8 mouse cellular contexts compared by ENCODE assay signal in the genomic region with DNA sequence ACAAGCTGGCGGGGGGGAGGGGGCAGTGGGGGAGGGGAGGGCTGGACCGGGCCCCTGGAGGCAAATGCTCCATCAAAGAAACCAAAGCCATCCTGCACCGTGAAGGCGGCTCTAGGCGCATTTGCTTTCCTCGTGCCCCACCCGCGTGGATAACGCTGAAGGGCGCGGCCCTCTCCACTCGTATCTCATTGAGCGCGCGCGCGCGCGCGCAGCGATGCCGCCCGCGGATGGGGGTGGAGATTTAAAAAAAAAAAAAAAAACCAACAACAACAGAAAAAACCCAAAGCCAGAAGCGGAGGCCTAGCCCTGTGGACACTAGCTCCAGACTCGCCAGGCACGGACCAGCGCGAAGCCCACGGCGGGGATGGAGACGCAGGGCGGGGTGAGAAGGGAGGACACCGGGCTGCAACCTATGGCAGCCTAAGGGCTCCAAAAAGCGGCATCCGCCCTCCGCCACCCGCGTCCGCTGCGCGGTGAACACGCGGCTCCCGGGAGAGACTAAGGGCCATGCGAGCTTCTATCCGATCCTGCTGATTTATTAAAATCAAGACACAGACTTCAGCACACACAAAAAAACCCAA. TPM values are rescaled to one million over a fixed set of nuclear protein-coding genes. Genes with fewer than 3 reads are reported as not detected.
A peak's percentile ranks its signal among the peaks of the same experiment; 100 is the strongest.
DNase-seq lines count a peak whose midpoint lies in the region; ATAC-seq and TF ChIP-seq lines count a peak whose summit lies in the region.

No protein-coding gene starts in this region.

- H3K36me3 ChIP-seq in liver, adult 2 months (ENCODE audit: control insufficient read depth, insufficient read depth, low read length): no peaks in the 10 kb centered on the region
- peaks cover 2% of the 10 kb centered on the region; the same call in 1 of the 2 replicates for H3K36me3 ChIP-seq in neural tube, embryonic 11.5 days (ENCODE audit: control insufficient read depth, insufficient read depth, low read length)

- H3K9me3 ChIP-seq in neural tube, embryonic 11.5 days (ENCODE audit: control insufficient read depth, low read length): no peaks in the 10 kb centered on the region

- TF ChIP-seq CTCF in cortical plate, adult 2 months (IDR thresholded peaks at IDR 0.05; ENCODE audit: extremely low read depth, insufficient read depth, low read length): no peak
- no peak for TF ChIP-seq CTCF in liver, adult 2 months (IDR thresholded peaks at IDR 0.05; ENCODE audit: low read depth, low read length)

- TF ChIP-seq POLR2A in cortical plate, adult 2 months (IDR thresholded peaks at IDR 0.05; ENCODE audit: extremely low read depth, insufficient read depth, low read length): peak; percentile 38; the same call in 1 of the 2 replicates
- no peak for TF ChIP-seq POLR2A in liver, adult 2 months (IDR thresholded peaks at IDR 0.05; ENCODE audit: extremely low read depth, insufficient read depth, low read length)

- no peaks in the 10 kb centered on the region for H3K79me2 ChIP-seq in liver, adult 2 months (ENCODE audit: control insufficient read depth, insufficient read depth, low read length)

- peak overlapping the region; percentile 41 for H3K27ac ChIP-seq in cortical plate, adult 2 months (ENCODE audit: insufficient read depth, low read length)
- H3K27ac ChIP-seq in liver, adult 2 months (replicated peaks; ENCODE audit: insufficient read depth, low read depth, low read length): no peak overlapping the region
- peak overlapping the region; percentile 93 for H3K27ac ChIP-seq in neural tube, embryonic 11.5 days (ENCODE audit: low read depth, low read length)

- H3K4me2 ChIP-seq in neural tube, embryonic 11.5 days (ENCODE audit: low read depth): peak overlapping the region; percentile 46

- ATAC-seq in cerebellum, adult (ENCODE audit: insufficient number of reproducible peaks, low FRiP score, low TSS enrichment): 0 out of 2 replicates have a peak, but pooled peaks have one; percentile 34
- no peak for ATAC-seq in neural tube, embryonic 11.5 days (ENCODE audit: insufficient read depth, low FRiP score, low TSS enrichment)
- ATAC-seq in activated CD4-positive, CD25-positive, alpha-beta regulatory T cell, adult 4 months: no peak

- H3K9ac ChIP-seq in liver, adult 2 months (ENCODE audit: low read depth, low read length): peak overlapping the region; percentile 35; the same call in 1 of the 2 replicates
- peak overlapping the region; percentile 99 for H3K9ac ChIP-seq in neural tube, embryonic 11.5 days (ENCODE audit: low read length)

- 3% methylated on average over 47 of the region's 47 CpGs for WGBS in liver, adult 2 months
- under 1% methylated on average over 47 of the region's 47 CpGs for WGBS in neural tube, embryonic 11.5 days

- DNase-seq in cerebellum, adult 9-10 months: no peak
- peak; percentile 42 to 59 for DNase-seq in gastrocnemius, postnatal 4 days (ENCODE audit: low spot score in 2 of 2)
- peak; percentile 5 to 42 for DNase-seq in kidney, postnatal 25 days
- no peak for DNase-seq in liver, adult 2 months (ENCODE audit: extremely low read depth, low read depth, low spot score)
- DNase-seq in neural tube, embryonic 11.5 days (ENCODE audit: low spot score): peak; percentile 69

- no peaks in the 10 kb centered on the region for H3K4me1 ChIP-seq in cortical plate, adult 2 months (ENCODE audit: control insufficient read depth, insufficient read depth, low read length)
- no peaks in the 10 kb centered on the region; the same call in 1 of the 2 replicates for H3K4me1 ChIP-seq in liver, adult 2 months (ENCODE audit: control insufficient read depth, insufficient read depth, low read length)
- peaks cover 6% of the 10 kb centered on the region; the same call in 1 of the 2 replicates for H3K4me1 ChIP-seq in neural tube, embryonic 11.5 days (ENCODE audit: control insufficient read depth, insufficient read depth, low read length)

- H3K27me3 ChIP-seq in liver, adult 2 months (ENCODE audit: control insufficient read depth, insufficient read depth, low read length): peaks cover 17% of the 10 kb centered on the region
- no peaks in the 10 kb centered on the region for H3K27me3 ChIP-seq in neural tube, embryonic 11.5 days (ENCODE audit: control insufficient read depth, insufficient read depth, low read length)

- H3K4me3 ChIP-seq in cortical plate, adult 2 months (ENCODE audit: insufficient read depth, low read length): peak overlapping the region; percentile 70
- H3K4me3 ChIP-seq in liver, adult 2 months (ENCODE audit: insufficient read depth, low read depth, low read length): peak overlapping the region; percentile 55; the same call in 1 of the 2 replicates
- H3K4me3 ChIP-seq in neural tube, embryonic 11.5 days (ENCODE audit: low read depth, low read length): peak overlapping the region; percentile 99

RNA-seq across cellular contexts. Expression of a gene that starts 3.1 kb away (rescaled TPM):
- polyA plus RNA-seq in cortical plate, adult 2 months (2012; rRNA removed): 5.3 and 5.8 TPM in 2 replicates
- total RNA-seq in gastrocnemius, postnatal 4 days (2021): 10 to 100 TPM; 10.6 to 12.0 TPM
- total RNA-seq in liver, adult 2 months (2014; rRNA removed): 0.07 TPM in 1 of 2 replicates, not detected in the other
- polyA plus RNA-seq in liver, adult 2 months (2012; rRNA removed): 0.01 TPM in 1 of 2 replicates, not detected in the other
- polyA plus RNA-seq in neural tube, embryonic 11.5 days (2014; fragmentation: Nextera tagmentation; extraction: Ambion mirVana): 589 and 601 TPM in 2 replicates
- under 1 TPM in 1 of 2 experiments, not detected in 1; 0.11 TPM for polyA plus RNA-seq in activated CD4-positive, CD25-positive, alpha-beta regulatory T cell, adult 4 months (2017; shearing (Covaris generic))

Comparison
In these comparisons a context has a peak if more than half of its experiments do, and no peak if none do; other contexts are left out.
1. DNase-seq: peak in gastrocnemius, postnatal 4 days (2 of 2), kidney, postnatal 25 days (2 of 2) and neural tube, embryonic 11.5 days (single experiment); none in cerebellum, adult 9-10 months (single experiment) and liver, adult 2 months (single experiment).
2. RNA of a gene that starts 3.1 kb away (polyA plus RNA-seq): 589 to 601 TPM in neural tube, embryonic 11.5 days; 5.3 to 5.8 TPM in cortical plate, adult 2 months, 0.11 TPM in activated CD4-positive, CD25-positive, alpha-beta regulatory T cell, adult 4 months and 0.01 TPM in liver, adult 2 months; every median in the first group is over 10 times any median in the second.
3. Peak in every context shown above with its lines, with median percentiles within 50 percentile points of each other: H3K4me3 ChIP-seq.